Mouse (Mus musculus): ENCODE results near the gene Rad51. TPM values are rescaled to one million over a fixed set of nuclear protein-coding genes. Genes with fewer than 3 reads are reported as not detected.

Gene Rad51
- polyA plus RNA-seq, 1 experiment: 2.1 TPM

Other genes starting within 250 kb of the Rad51 start
- 22.9 and 29.9 TPM in 2 replicates for gene Bahd1, start 212.4 kb upstream of the Rad51 start, polyA plus RNA-seq (2012; rRNA removed)
- 11.8 and 12.0 TPM in 2 replicates for gene Chst14, start 186.3 kb upstream of the Rad51 start, polyA plus RNA-seq (2012; rRNA removed)
- 7.4 and 10.3 TPM in 2 replicates for gene Ccdc32, start 83.4 kb upstream of the Rad51 start, polyA plus RNA-seq (2012; rRNA removed)
- 2.8 and 3.5 TPM in 2 replicates for gene Rpusd2, start 78.0 kb upstream of the Rad51 start, polyA plus RNA-seq (2012; rRNA removed)
- 0.10 and 0.27 TPM in 2 replicates for gene Knl1, start 65.7 kb upstream of the Rad51 start, polyA plus RNA-seq (2012; rRNA removed)
- 23.1 and 24.5 TPM in 2 replicates for gene Rmdn3, start 44.2 kb downstream of the Rad51 start, polyA plus RNA-seq (2012; rRNA removed)
- 15.6 and 55.8 TPM in 2 replicates for gene Gchfr, start 55.0 kb downstream of the Rad51 start, polyA plus RNA-seq (2012; rRNA removed)
- gene Gm14137, start 61.7 kb downstream of the Rad51 start, polyA plus RNA-seq (2012; rRNA removed): 0.03 TPM in 1 of 2 replicates, not detected in the other
- gene Zfyve19, start 95.8 kb downstream of the Rad51 start, polyA plus RNA-seq (2012; rRNA removed): 45.3 and 57.7 TPM in 2 replicates
- 6.7 and 8.9 TPM in 2 replicates for gene Dnajc17, start 96.0 kb downstream of the Rad51 start, polyA plus RNA-seq (2012; rRNA removed)
- 1.2 and 1.7 TPM in 2 replicates for gene Ppp1r14d, start 117.1 kb downstream of the Rad51 start, polyA plus RNA-seq (2012; rRNA removed)
- gene Spint1, start 124.6 kb downstream of the Rad51 start, polyA plus RNA-seq (2012; rRNA removed): 38.8 and 49.1 TPM in 2 replicates
- 0.27 and 0.57 TPM in 2 replicates for gene Rhov, start 158.5 kb downstream of the Rad51 start, polyA plus RNA-seq (2012; rRNA removed)
- 23.3 and 23.6 TPM in 2 replicates for gene Vps18, start 175.9 kb downstream of the Rad51 start, polyA plus RNA-seq (2012; rRNA removed)
- 24.4 and 24.5 TPM in 2 replicates for gene Dll4, start 213.0 kb downstream of the Rad51 start, polyA plus RNA-seq (2012; rRNA removed)
- gene Chac1, start 238.4 kb downstream of the Rad51 start, polyA plus RNA-seq (2012; rRNA removed): 9.2 and 10.3 TPM in 2 replicates